Mouse (Mus musculus) lung, postnatal 0 days (tissue): ENCODE measurements around the gene Adamts3. TPM values are rescaled to one million over a fixed set of nuclear protein-coding genes. Genes with fewer than 3 reads are reported as not detected.

Source experiments
- ATAC-seq: fragments of 200-750 bp; cut with Nextera tagmentation; 2 replicates; pipeline ENCODE4 v1.8.0; 2017; ENCODE audit warnings: moderate library complexity
- DNase-seq: peaks from one replicate; pipeline ENCODE4 v3.0.0-alpha.2; 2016; ENCODE audit warnings: low spot score
- H3K27ac ChIP-seq: fragments of 300-500 bp; sonication (generic); 2 replicates; pipeline ENCODE4 v1.5.1; 2014; ENCODE audit warnings: antibody characterized with exemption, mild to moderate bottlenecking, low read length, mixed read lengths
- H3K27me3 ChIP-seq: fragments of 300-500 bp; sonication (generic); replicated peaks from 2 replicates; pipeline ENCODE4 v1.6.1; 2014; ENCODE audit warnings: low read length, mixed read lengths; ENCODE audit not compliant: insufficient read depth
- H3K36me3 ChIP-seq: fragments of 300-500 bp; sonication (generic); 2 replicates; pipeline ENCODE4 v1.6.1; 2014; ENCODE audit warnings: low read length, mixed read lengths; ENCODE audit not compliant: insufficient read depth
- H3K4me1 ChIP-seq: fragments of 300-500 bp; sonication (generic); 2 replicates; pipeline ENCODE4 v1.6.1; 2014; ENCODE audit warnings: antibody characterized with exemption, low read depth, low read length, mixed read lengths; ENCODE audit not compliant: insufficient read depth
- H3K4me2 ChIP-seq: fragments of 300-500 bp; sonication (generic); replicated peaks from 2 replicates; pipeline ENCODE4 v1.6.1; 2014; ENCODE audit warnings: low read depth, mild to moderate bottlenecking, low read length, moderate library complexity, mixed read lengths
- H3K4me3 ChIP-seq: fragments of 300-500 bp; sonication (generic); 2 replicates; pipeline ENCODE4 v1.5.1; 2014; ENCODE audit warnings: low read depth, low read length
- H3K9ac ChIP-seq: fragments of 300-500 bp; sonication (generic); replicated peaks from 2 replicates; pipeline ENCODE4 v1.6.1; 2014; ENCODE audit warnings: low read depth, mild to moderate bottlenecking
- H3K9me3 ChIP-seq: fragments of 300-500 bp; sonication (generic); 2 replicates; pipeline ENCODE4 v1.6.1; 2016; ENCODE audit warnings: low read length, mixed read lengths
- CTCF ChIP-seq: IDR thresholded peaks from 2 replicates; pipeline ENCODE4 v1.5.1; 2016; ENCODE audit warnings: antibody characterized with exemption, mild to moderate bottlenecking
- EP300 ChIP-seq: IDR thresholded peaks from 2 replicates; pipeline ENCODE4 v1.6.1; 2016; ENCODE audit warnings: antibody characterized with exemption, mild to moderate bottlenecking, control low read depth
- WGBS: fragments of 180-500 bp; shearing (Covaris S2); extraction: QIAGEN DNeasy Blood & Tissue Kit; methylation state at CpG from one replicate; pipeline ENCODE4 v1.1.7; 2014; 5-methylcytosine and 5-hydroxymethylcytosine counted together
- polyA plus RNA-seq: library from polyadenylated mRNA; unstranded; fragments of >200 nt; fragmentation: Nextera tagmentation; extraction: Ambion mirVana; gene quantifications from 2 replicates; pipeline ENCODE4 v1.2.1, GENCODE M21; 2015

Adamts3 gene
- polyA plus RNA-seq, 1 experiment from 2014 or later: 1.2 TPM

- Histone ChIP-seq H3K4me3 (no peak overlapping the region), H3K36me3 (no peaks in the 10 kb centered on the region), H3K9ac (no peak overlapping the region), H3K27me3 (no peaks in the 10 kb centered on the region), H3K4me2 (no peak overlapping the region), H3K9me3 (no peaks in the 10 kb centered on the region), H3K4me1 (no peaks in the 10 kb centered on the region), H3K27ac (no peak overlapping the region)
- TF ChIP-seq EP300 (no peak), CTCF (no peak)
- no peak for ATAC-seq
- 63% methylated on average over 5 of the region's 5 CpGs for WGBS
- no peak for DNase-seq
These were observed 17.9 kb upstream of the Adamts3 start for GRCm38 (mm10) chr5:89901026-89901425.

GRCm38 (mm10) chr5:89897495-89897894 is 14.4 kb upstream of the Adamts3 start:
- Histone ChIP-seq H3K9me3 (no peaks in the 10 kb centered on the region), H3K27ac (no peak overlapping the region), H3K4me3 (no peak overlapping the region), H3K4me1 (no peaks in the 10 kb centered on the region), H3K36me3 (no peaks in the 10 kb centered on the region), H3K4me2 (no peak overlapping the region), H3K27me3 (no peaks in the 10 kb centered on the region), H3K9ac (no peak overlapping the region)
- ATAC-seq (no peak), DNase-seq (peak; percentile 58)
- WGBS: 27% methylated on average over 9 of the region's 9 CpGs
- TF ChIP-seq CTCF: peak; percentile 37
- no peak for TF ChIP-seq EP300

- no peak for DNase-seq
- TF ChIP-seq EP300: no peak
- no peak for TF ChIP-seq CTCF
- no peaks in the 10 kb centered on the region for H3K36me3 ChIP-seq
- no peak for ATAC-seq
- no peak overlapping the region for H3K4me3 ChIP-seq
- H3K9me3 ChIP-seq: no peaks in the 10 kb centered on the region
- WGBS: 70% methylated on average over 7 of the region's 7 CpGs
- no peak overlapping the region for H3K27ac ChIP-seq
- H3K27me3 ChIP-seq: no peaks in the 10 kb centered on the region
- H3K4me1 ChIP-seq: no peaks in the 10 kb centered on the region
- H3K4me2 ChIP-seq: no peak overlapping the region
- no peak overlapping the region for H3K9ac ChIP-seq
These were observed 12.4 kb upstream of the Adamts3 start for GRCm38 (mm10) chr5:89895520-89895919.

- no peak overlapping the region for H3K4me3 ChIP-seq
These were observed 1.9 kb upstream of the Adamts3 start for GRCm38 (mm10) chr5:89884991-89885390.

GRCm38 (mm10) chr5:89883908-89884204 is 722 bp upstream of the Adamts3 start:
- no peak overlapping the region for H3K9ac ChIP-seq
- H3K27ac ChIP-seq: 0 out of 2 replicates have a peak overlapping the region, but pooled peaks have one; percentile 21
- WGBS: 7% methylated on average over 8 of the region's 8 CpGs
- no peaks in the 10 kb centered on the region for H3K27me3 ChIP-seq
- H3K4me1 ChIP-seq: no peaks in the 10 kb centered on the region
- H3K4me2 ChIP-seq: peak overlapping the region; percentile 99
- 0 out of 2 replicates have a peak overlapping the region, but pooled peaks have one; percentile 69 for H3K4me3 ChIP-seq
- peak; percentile 51 for DNase-seq
- TF ChIP-seq EP300 (no peak), CTCF (no peak)
- H3K9me3 ChIP-seq: no peaks in the 10 kb centered on the region
- H3K36me3 ChIP-seq: no peaks in the 10 kb centered on the region
- no peak for ATAC-seq

More at GRCm38 (mm10) chr5:89884991-89885390, 1.9 kb upstream of the Adamts3 start:
- no peaks in the 10 kb centered on the region for H3K4me1 ChIP-seq
- no peak for ATAC-seq
- H3K9ac ChIP-seq: no peak overlapping the region
- H3K27me3 ChIP-seq: no peaks in the 10 kb centered on the region
- WGBS: 44% methylated on average over 4 of the region's 4 CpGs
- no peak overlapping the region for H3K27ac ChIP-seq
- peak; percentile 6 for DNase-seq
- TF ChIP-seq EP300: no peak
- no peak for TF ChIP-seq CTCF
- no peak overlapping the region for H3K4me2 ChIP-seq
- no peaks in the 10 kb centered on the region for H3K9me3 ChIP-seq
- no peaks in the 10 kb centered on the region for H3K36me3 ChIP-seq

GRCm38 (mm10) chr5:89882091-89882734 is 921 bp downstream of the Adamts3 start:
- peak; percentile 79 for ATAC-seq
- Histone ChIP-seq H3K9me3 (no peaks in the 10 kb centered on the region), H3K4me3 (peak overlapping the region; percentile 69), H3K27ac (no peak overlapping the region), H3K27me3 (no peaks in the 10 kb centered on the region), H3K9ac (0 out of 2 replicates have a peak overlapping the region, but pooled peaks have one; percentile 44), H3K4me1 (no peaks in the 10 kb centered on the region), H3K4me2 (peak overlapping the region; percentile 99), H3K36me3 (no peaks in the 10 kb centered on the region)
- peak; percentile 88 for DNase-seq
- TF ChIP-seq EP300: no peak
- no peak for TF ChIP-seq CTCF
- under 1% methylated on average over 35 of the region's 35 CpGs for WGBS

GRCm38 (mm10) chr5:89881425-89881824 is 1.7 kb downstream of the Adamts3 start:
- Histone ChIP-seq H3K9ac (no peak overlapping the region), H3K9me3 (no peaks in the 10 kb centered on the region), H3K4me1 (no peaks in the 10 kb centered on the region), H3K4me3 (peak overlapping the region; percentile 69; the same call in 1 of the 2 replicates), H3K27me3 (no peaks in the 10 kb centered on the region), H3K36me3 (no peaks in the 10 kb centered on the region), H3K4me2 (peak overlapping the region; percentile 99; the same call in 1 of the 2 replicates), H3K27ac (no peak overlapping the region)
- TF ChIP-seq CTCF (no peak), EP300 (no peak)
- 32% methylated on average over 4 of the region's 4 CpGs for WGBS
- ATAC-seq: no peak
- no peak for DNase-seq
